Mouse (Mus musculus) macrophage (primary cell): ENCODE measurements around the gene Arrdc5. TPM values are rescaled to one million over a fixed set of nuclear protein-coding genes. Genes with fewer than 3 reads are reported as not detected.
A peak's percentile ranks its signal among the peaks of the same experiment; 100 is the strongest.

Experiments
- H3K27ac ChIP-seq: fragments of 350-480 bp; formaldehyde crosslinking; 2 replicates; pipeline ENCODE4 v1.9.0; 2021
- H3K36me3 ChIP-seq: fragments of 350-480 bp; formaldehyde crosslinking; 2 replicates; pipeline ENCODE4 v1.9.0; 2021; ENCODE audit errors: inconsistent target
- H3K4me3 ChIP-seq: fragments of 350-480 bp; formaldehyde crosslinking; 2 replicates; pipeline ENCODE4 v1.9.0; 2021; ENCODE audit errors: inconsistent target
- H3K79me2 ChIP-seq: fragments of 350-480 bp; formaldehyde crosslinking; 2 replicates; pipeline ENCODE4 v1.9.0; 2021; ENCODE audit errors: inconsistent target
- WGBS: methylation state at CpG from one replicate; pipeline ENCODE4 v1.1.7; 2026; ENCODE audit warnings: inconsistent platforms; ENCODE audit not compliant: missing documents; 5-methylcytosine and 5-hydroxymethylcytosine counted together
- polyA plus RNA-seq: library from polyadenylated mRNA; stranded (reverse); fragments of 250-400 nt; gene quantifications from 3 replicates; pipeline ENCODE4 v1.2.4, GENCODE M21; 2018; ENCODE audit warnings: inconsistent platforms

Gene Arrdc5
- polyA plus RNA-seq, 1 experiment from 2014 or later: not detected

GRCm38 (mm10) chr17:56276643-56277566 is 23.2 kb downstream of the Arrdc5 start, which contains the start of gene Ticam1:
Ticam1 (minus strand) TSS chr17:56276786.
- Histone ChIP-seq H3K4me3 (peak within 1 kb of the TSS; percentile 85), H3K36me3 (peaks cover 36% of the 10 kb centered on the region), H3K27ac (peak within 1 kb of the TSS; percentile 85), H3K79me2 (peaks cover 47% of the 10 kb centered on the region)
- 7% methylated on average over 10 of the region's 21 CpGs for WGBS

GRCm38 (mm10) chr17:56275842-56276480 is 24.1 kb downstream of the Arrdc5 start:
- peaks cover 57% of the 10 kb centered on the region for H3K79me2 ChIP-seq
- peak overlapping the region; percentile 85 for H3K4me3 ChIP-seq
- H3K36me3 ChIP-seq: peaks cover 36% of the 10 kb centered on the region
- 3% methylated on average over 4 of the region's 5 CpGs for WGBS
- H3K27ac ChIP-seq: peak overlapping the region; percentile 85

GRCm38 (mm10) chr17:56273986-56274385 is 26.1 kb downstream of the Arrdc5 start:
- 91% methylated on average over 5 of the region's 5 CpGs for WGBS
- Histone ChIP-seq H3K27ac (peak overlapping the region; percentile 28; the same call in 1 of the 2 replicates), H3K79me2 (peaks cover 69% of the 10 kb centered on the region), H3K4me3 (no peak overlapping the region), H3K36me3 (peaks cover 34% of the 10 kb centered on the region)

- WGBS: 84% methylated on average over 7 of the region's 7 CpGs
- Histone ChIP-seq H3K79me2 (peaks cover 69% of the 10 kb centered on the region), H3K4me3 (no peak overlapping the region), H3K36me3 (peaks cover 31% of the 10 kb centered on the region), H3K27ac (peak overlapping the region; percentile 28)
Observed at GRCm38 (mm10) chr17:56273482-56273881, 26.6 kb downstream of the Arrdc5 start.

GRCm38 (mm10) chr17:56272644-56273043 is 27.4 kb downstream of the Arrdc5 start:
- Histone ChIP-seq H3K27ac (peak overlapping the region; percentile 28), H3K4me3 (no peak overlapping the region), H3K79me2 (peaks cover 69% of the 10 kb centered on the region), H3K36me3 (peaks cover 27% of the 10 kb centered on the region)
- 71% methylated on average over 2 of the region's 3 CpGs for WGBS

GRCm38 (mm10) chr17:56271609-56272253 is 28.4 kb downstream of the Arrdc5 start:
- Histone ChIP-seq H3K36me3 (peaks cover 27% of the 10 kb centered on the region), H3K27ac (no peak overlapping the region), H3K4me3 (no peak overlapping the region), H3K79me2 (peaks cover 69% of the 10 kb centered on the region)
- 95% methylated on average over 11 of the region's 12 CpGs for WGBS

GRCm38 (mm10) chr17:56269741-56270140 is 30.3 kb downstream of the Arrdc5 start:
- H3K4me3 ChIP-seq: no peak overlapping the region
- H3K27ac ChIP-seq: peak overlapping the region; percentile 82
- WGBS: 87% methylated on average over 3 of the region's 3 CpGs
- H3K79me2 ChIP-seq: peaks cover 50% of the 10 kb centered on the region
- H3K36me3 ChIP-seq: peaks cover 27% of the 10 kb centered on the region

- Histone ChIP-seq H3K27ac (peak overlapping the region; percentile 82), H3K79me2 (peaks cover 45% of the 10 kb centered on the region), H3K36me3 (peaks cover 27% of the 10 kb centered on the region), H3K4me3 (peak overlapping the region; percentile 32)
- WGBS: 14% methylated on average over 12 of the region's 12 CpGs
Observed at GRCm38 (mm10) chr17:56269153-56269630, 30.9 kb downstream of the Arrdc5 start.

GRCm38 (mm10) chr17:56266271-56266670 is 33.8 kb downstream of the Arrdc5 start:
- Histone ChIP-seq H3K79me2 (peaks cover 21% of the 10 kb centered on the region; the same call in 1 of the 2 replicates), H3K27ac (peak overlapping the region; percentile 95), H3K4me3 (no peak overlapping the region), H3K36me3 (peaks cover 15% of the 10 kb centered on the region; the same call in 1 of the 2 replicates)
- WGBS: 5% methylated on average over 3 of the region's 3 CpGs

- H3K4me3 ChIP-seq: no peak overlapping the region
- H3K36me3 ChIP-seq: peaks cover 15% of the 10 kb centered on the region; the same call in 1 of the 2 replicates
- peak overlapping the region; percentile 95 for H3K27ac ChIP-seq
- WGBS: 13% methylated on average over 3 of the region's 3 CpGs
- H3K79me2 ChIP-seq: peaks cover 21% of the 10 kb centered on the region; the same call in 1 of the 2 replicates
Observed at GRCm38 (mm10) chr17:56265869-56266268, 34.2 kb downstream of the Arrdc5 start.

- H3K36me3 ChIP-seq: peaks cover 15% of the 10 kb centered on the region; the same call in 1 of the 2 replicates
- WGBS: 36% methylated on average over 4 of the region's 4 CpGs
- H3K4me3 ChIP-seq: no peak overlapping the region
- H3K27ac ChIP-seq: peak overlapping the region; percentile 95
- peaks cover 21% of the 10 kb centered on the region for H3K79me2 ChIP-seq
Observed at GRCm38 (mm10) chr17:56265011-56265410, 35.1 kb downstream of the Arrdc5 start.

GRCm38 (mm10) chr17:56264020-56264419 is 36.1 kb downstream of the Arrdc5 start:
- H3K79me2 ChIP-seq: peaks cover 28% of the 10 kb centered on the region
- 43% methylated on average over 8 of the region's 8 CpGs for WGBS
- no peak overlapping the region for H3K4me3 ChIP-seq
- H3K27ac ChIP-seq: peak overlapping the region; percentile 95
- peaks cover 25% of the 10 kb centered on the region for H3K36me3 ChIP-seq

GRCm38 (mm10) chr17:56262645-56263094 is 37.4 kb downstream of the Arrdc5 start:
- Histone ChIP-seq H3K4me3 (no peak overlapping the region), H3K36me3 (peaks cover 26% of the 10 kb centered on the region), H3K27ac (no peak overlapping the region), H3K79me2 (peaks cover 42% of the 10 kb centered on the region)
- 93% methylated on average over 3 of the region's 3 CpGs for WGBS

GRCm38 (mm10) chr17:56261166-56261565 is 38.9 kb downstream of the Arrdc5 start:
- WGBS: 100% methylated on average over 3 of the region's 3 CpGs
- Histone ChIP-seq H3K4me3 (no peak overlapping the region), H3K36me3 (peaks cover 26% of the 10 kb centered on the region), H3K79me2 (peaks cover 47% of the 10 kb centered on the region), H3K27ac (no peak overlapping the region)
